Mouse (Mus musculus) midbrain, embryonic 12.5 days (tissue): ENCODE data around the gene Surf1. TPM values are rescaled to one million over a fixed set of nuclear protein-coding genes. Genes with fewer than 3 reads are reported as not detected.

Source experiments
- ATAC-seq: fragments of 200-750 bp; cut with Nextera tagmentation; 2 replicates; pipeline ENCODE4 v1.8.0; 2017; ENCODE audit warnings: low read depth, moderate TSS enrichment, moderate library complexity; ENCODE audit not compliant: low FRiP score
- H3K27ac ChIP-seq: fragments of 300-500 bp; sonication (generic); replicated peaks from 2 replicates; pipeline ENCODE4 v1.5.1; 2016; ENCODE audit warnings: mild to moderate bottlenecking
- H3K27me3 ChIP-seq: fragments of 300-500 bp; sonication (generic); 2 replicates; pipeline ENCODE4 v1.6.1; 2016; ENCODE audit warnings: mild to moderate bottlenecking
- H3K36me3 ChIP-seq: fragments of 300-500 bp; sonication (generic); 2 replicates; pipeline ENCODE4 v1.6.1; 2016
- H3K4me1 ChIP-seq: fragments of 300-500 bp; sonication (generic); 2 replicates; pipeline ENCODE4 v1.6.1; 2016
- H3K4me2 ChIP-seq: fragments of 300-500 bp; sonication (generic); replicated peaks from 2 replicates; pipeline ENCODE4 v1.6.1; 2016; ENCODE audit warnings: mild to moderate bottlenecking, moderate library complexity
- H3K4me3 ChIP-seq: fragments of 300-500 bp; sonication (generic); 2 replicates; pipeline ENCODE4 v1.5.1; 2016; ENCODE audit warnings: mild to moderate bottlenecking
- H3K9ac ChIP-seq: fragments of 300-500 bp; sonication (generic); replicated peaks from 2 replicates; pipeline ENCODE4 v1.6.1; 2016; ENCODE audit warnings: mild to moderate bottlenecking, moderate library complexity
- H3K9me3 ChIP-seq: fragments of 300-500 bp; sonication (generic); 2 replicates; pipeline ENCODE4 v1.6.1; 2016; ENCODE audit warnings: mild to moderate bottlenecking
- WGBS: fragments of 180-500 bp; shearing (Covaris S2); methylation state at CpG from one replicate; pipeline ENCODE4 v1.1.7; 2016; 5-methylcytosine and 5-hydroxymethylcytosine counted together
- polyA plus RNA-seq: library from polyadenylated mRNA; unstranded; fragments of >200 nt; fragmentation: Nextera tagmentation; extraction: Ambion mirVana; gene quantifications from 2 replicates; pipeline ENCODE4 v1.2.1, GENCODE M21; 2016

Surf1 gene
- polyA plus RNA-seq, 1 experiment from 2014 or later: 57.9 TPM

DNA sequence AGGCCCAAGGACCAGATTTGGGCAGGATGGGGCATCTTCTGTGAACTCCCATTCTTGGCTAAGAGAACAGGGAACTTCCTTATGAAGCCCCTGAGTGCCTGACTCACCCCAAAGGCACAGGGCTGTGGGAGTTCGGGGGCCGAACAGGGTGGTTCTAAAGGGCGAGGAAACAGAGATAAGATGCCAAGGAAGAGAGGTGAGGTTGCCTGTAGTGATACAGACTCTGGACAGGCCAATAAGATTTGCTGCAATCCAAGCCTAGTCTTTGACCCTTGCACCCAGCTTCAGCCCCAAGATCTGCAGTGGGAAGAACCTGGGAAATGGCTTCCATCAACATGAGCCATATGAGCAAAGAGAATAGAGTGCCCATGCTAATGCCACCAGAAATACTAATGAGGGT is 26.9 kb upstream of the Surf1 start:
- 83% methylated on average over 3 of the region's 3 CpGs for WGBS
- no peaks in the 10 kb centered on the region for H3K4me1 ChIP-seq
- no peak overlapping the region for H3K9ac ChIP-seq
- H3K36me3 ChIP-seq: peaks cover 10% of the 10 kb centered on the region; the same call in 1 of the 2 replicates
- no peak for ATAC-seq
- no peaks in the 10 kb centered on the region for H3K27me3 ChIP-seq
- no peaks in the 10 kb centered on the region for H3K9me3 ChIP-seq
- H3K4me2 ChIP-seq: no peak overlapping the region
- H3K4me3 ChIP-seq: no peak overlapping the region
- no peak overlapping the region for H3K27ac ChIP-seq

DNA sequence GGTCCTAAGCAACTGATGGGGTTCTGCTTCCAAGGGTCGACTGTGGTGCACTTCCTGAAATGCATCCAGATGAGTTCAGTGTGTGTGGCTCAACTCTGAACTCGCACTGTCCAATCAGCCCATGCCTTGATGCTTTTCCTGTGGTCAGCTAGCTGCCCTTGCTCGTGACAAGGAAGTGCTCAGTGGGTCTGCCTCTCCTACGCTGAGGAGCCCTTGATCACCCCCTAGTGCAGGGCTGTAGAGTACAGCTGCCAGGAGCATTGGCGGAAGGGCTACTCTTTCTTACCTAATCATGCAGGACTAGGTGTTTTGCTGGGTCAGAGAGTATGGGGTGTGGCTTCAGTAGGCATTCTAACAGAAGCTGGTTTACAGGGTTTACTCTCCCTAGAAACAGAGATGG is 25.2 kb upstream of the Surf1 start:
- WGBS: 42% methylated on average over 5 of the region's 5 CpGs
- no peak overlapping the region for H3K27ac ChIP-seq
- no peaks in the 10 kb centered on the region for H3K9me3 ChIP-seq
- H3K36me3 ChIP-seq: no peaks in the 10 kb centered on the region
- H3K4me3 ChIP-seq: no peak overlapping the region
- no peaks in the 10 kb centered on the region for H3K4me1 ChIP-seq
- no peak for ATAC-seq
- H3K4me2 ChIP-seq: no peak overlapping the region
- no peaks in the 10 kb centered on the region for H3K27me3 ChIP-seq
- no peak overlapping the region for H3K9ac ChIP-seq

DNA sequence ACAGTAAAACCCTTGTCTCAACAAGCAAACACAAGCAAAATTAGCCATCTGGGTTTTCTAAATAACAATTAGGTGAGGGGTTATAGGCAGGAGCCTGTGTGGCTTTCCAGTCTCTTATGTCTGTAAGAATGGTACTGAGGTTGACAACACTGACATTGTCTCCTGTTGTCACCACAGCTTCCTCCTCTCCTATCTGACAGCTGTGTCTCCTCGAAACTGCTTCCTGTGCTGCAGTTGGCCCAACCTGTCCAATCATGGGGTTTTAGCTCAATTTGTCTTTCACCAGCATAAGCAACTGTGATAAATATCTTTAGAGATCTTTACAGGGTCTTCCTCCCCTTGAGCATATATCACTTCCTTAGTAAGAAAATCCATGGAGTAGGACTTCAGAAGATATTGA is 20.1 kb upstream of the Surf1 start:
- Histone ChIP-seq H3K4me3 (no peak overlapping the region), H3K27me3 (no peaks in the 10 kb centered on the region), H3K9me3 (no peaks in the 10 kb centered on the region), H3K27ac (no peak overlapping the region), H3K4me1 (peaks cover 14% of the 10 kb centered on the region), H3K4me2 (no peak overlapping the region), H3K9ac (no peak overlapping the region), H3K36me3 (no peaks in the 10 kb centered on the region)
- ATAC-seq: no peak
- WGBS: 86% methylated on average over 1 of the region's 1 CpGs

DNA sequence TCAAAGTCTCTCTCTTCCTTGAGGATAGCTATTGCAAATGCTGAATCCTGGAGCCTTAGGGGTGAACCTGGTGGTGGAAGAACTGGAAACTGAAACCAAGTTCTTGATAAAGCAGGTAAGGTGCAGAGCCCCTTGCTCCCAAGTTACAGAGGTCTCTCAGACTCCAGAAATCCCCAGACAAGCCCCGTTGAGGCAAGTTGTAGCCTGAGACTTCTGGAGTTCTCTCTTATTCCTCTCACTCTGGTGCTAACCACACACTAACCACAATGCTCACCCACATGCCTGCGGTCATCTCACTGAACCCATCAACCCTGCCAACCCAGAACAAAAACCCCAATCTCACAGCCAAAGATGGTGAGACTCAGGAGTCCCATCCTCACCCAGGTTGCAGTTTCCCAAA is 19.0 kb upstream of the Surf1 start:
- Histone ChIP-seq H3K9me3 (no peaks in the 10 kb centered on the region), H3K27me3 (no peaks in the 10 kb centered on the region), H3K4me2 (no peak overlapping the region), H3K4me1 (peaks cover 23% of the 10 kb centered on the region), H3K36me3 (peaks cover 6% of the 10 kb centered on the region; the same call in 1 of the 2 replicates), H3K27ac (no peak overlapping the region), H3K9ac (no peak overlapping the region), H3K4me3 (no peak overlapping the region)
- no peak for ATAC-seq
- WGBS: 100% methylated on average over 2 of the region's 2 CpGs

DNA sequence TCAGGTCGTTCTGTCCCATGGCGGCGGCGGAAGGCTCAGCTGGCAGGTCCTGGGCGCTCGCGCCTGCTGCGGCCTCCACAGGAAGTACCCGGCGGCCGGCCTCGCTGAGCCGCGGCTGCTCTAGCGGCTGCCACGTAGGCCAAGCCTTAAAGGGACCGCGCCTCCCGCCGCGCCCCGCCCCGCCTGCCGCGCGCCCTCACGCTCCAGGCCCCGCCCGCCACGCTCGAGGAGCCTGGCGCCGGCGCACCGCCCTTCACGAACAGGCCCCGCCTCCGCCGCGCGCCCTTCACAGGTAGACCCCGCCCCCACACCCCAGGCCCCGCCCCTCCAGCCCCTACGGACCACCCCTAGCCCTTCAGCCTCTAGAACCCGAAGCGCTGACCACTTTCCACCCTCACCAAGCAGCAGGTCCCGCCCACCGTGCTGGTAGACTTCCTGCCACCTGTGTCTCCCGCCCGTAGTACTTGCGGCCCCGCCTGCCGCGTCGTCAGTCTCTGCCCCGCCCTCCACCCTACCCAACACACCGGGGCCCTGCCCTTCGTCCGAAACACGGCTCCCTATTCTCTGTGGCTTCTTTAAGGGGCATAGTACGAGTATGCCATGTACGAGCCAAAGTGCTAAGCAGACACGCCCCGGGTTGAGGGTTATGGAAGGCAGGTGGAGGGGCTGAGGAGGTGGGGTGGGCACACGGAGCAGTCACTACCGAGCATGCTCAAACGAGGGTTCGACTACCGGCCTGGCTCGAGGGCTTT is 17.1 kb upstream of the Surf1 start, which contains the start of the genes Surf4 and Stkld1:
Surf4 (minus strand) TSS at position 625 of the 752 bp plus-strand sequence.
Stkld1 (plus strand) TSS at position 744 of the 752 bp plus-strand sequence.
- Histone ChIP-seq H3K27ac (peak within 1 kb of the TSS; percentile 81), H3K4me3 (peak within 1 kb of the TSS; percentile 94), H3K4me1 (peaks cover 23% of the 10 kb centered on the region), H3K36me3 (peaks cover 17% of the 10 kb centered on the region), H3K4me2 (peak within 1 kb of the TSS; percentile 76), H3K9me3 (no peaks in the 10 kb centered on the region), H3K27me3 (no peaks in the 10 kb centered on the region), H3K9ac (peak within 1 kb of the TSS; percentile 99)
- under 1% methylated on average over 56 of the region's 70 CpGs for WGBS
- ATAC-seq: peak; percentile 93

DNA sequence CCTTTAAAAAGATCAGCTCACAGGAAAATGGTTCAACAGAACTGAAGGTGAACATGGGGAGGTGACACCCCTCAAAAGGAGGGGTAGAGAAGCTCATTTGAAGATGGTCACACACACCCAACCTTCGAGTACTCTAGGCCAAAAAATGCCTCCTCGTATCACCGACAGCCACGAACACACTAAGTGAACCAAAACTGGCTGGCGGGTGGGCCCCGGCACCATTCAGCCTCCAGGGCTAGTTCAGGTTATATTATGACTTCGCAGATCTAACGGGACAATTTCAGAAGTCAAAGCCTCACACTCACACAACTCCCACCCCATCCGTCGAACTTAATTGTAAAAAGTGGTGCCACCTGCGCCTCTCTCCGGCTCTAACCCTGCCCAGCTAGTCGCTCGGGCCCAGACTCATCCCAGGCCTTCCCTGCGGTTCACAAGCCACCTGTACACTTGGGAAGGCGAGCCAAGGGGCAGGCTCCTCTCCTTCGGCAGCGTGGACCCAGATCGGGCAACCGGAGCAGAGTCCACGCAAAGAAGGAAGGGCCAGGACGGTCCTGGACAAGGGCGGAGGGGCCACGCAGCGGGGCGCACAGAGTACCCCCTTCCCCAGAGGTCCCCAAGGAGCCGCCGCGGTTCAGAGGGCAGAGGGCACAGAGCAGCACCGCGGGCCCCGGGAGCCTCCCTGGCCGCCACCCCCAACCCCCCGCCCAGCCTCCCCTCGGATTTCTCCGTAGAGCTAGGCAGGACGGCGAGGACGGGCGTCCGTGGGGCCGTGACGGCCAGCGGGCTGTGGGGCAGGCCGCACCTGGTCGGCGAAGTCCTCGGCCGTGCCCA is 16.4 kb upstream of the Surf1 start:
- Histone ChIP-seq H3K36me3 (peaks cover 23% of the 10 kb centered on the region), H3K27ac (peak overlapping the region; percentile 81), H3K4me2 (peak overlapping the region; percentile 76), H3K4me3 (peak overlapping the region; percentile 94), H3K27me3 (no peaks in the 10 kb centered on the region), H3K9ac (peak overlapping the region; percentile 99), H3K4me1 (peaks cover 23% of the 10 kb centered on the region), H3K9me3 (no peaks in the 10 kb centered on the region)
- ATAC-seq: no peak; the same call in none of the 2 replicates
- WGBS: 4% methylated on average over 40 of the region's 49 CpGs

DNA sequence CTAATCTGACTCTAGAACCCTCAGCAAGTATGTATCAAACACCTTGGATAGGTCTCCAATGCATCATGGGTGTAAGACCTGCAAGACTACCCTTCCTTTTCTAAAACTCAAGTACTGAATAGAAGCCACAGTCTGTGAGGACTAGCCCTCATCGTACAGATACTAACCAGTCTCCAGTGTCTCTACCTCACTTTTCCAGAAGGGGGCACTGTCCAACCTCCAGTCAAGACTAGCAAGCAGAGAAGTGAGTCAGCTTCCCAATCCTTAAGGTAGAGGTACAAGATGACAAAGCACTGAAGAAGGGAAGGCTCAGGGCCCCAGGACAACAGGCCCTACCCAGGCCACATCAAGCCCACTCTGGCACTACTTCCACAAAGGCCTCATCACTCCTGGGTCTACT is 14.1 kb upstream of the Surf1 start:
- Histone ChIP-seq H3K27ac (no peak overlapping the region), H3K4me1 (peaks cover 23% of the 10 kb centered on the region), H3K36me3 (peaks cover 44% of the 10 kb centered on the region), H3K9ac (no peak overlapping the region), H3K27me3 (no peaks in the 10 kb centered on the region), H3K9me3 (no peaks in the 10 kb centered on the region), H3K4me3 (no peak overlapping the region), H3K4me2 (no peak overlapping the region)
- WGBS: 46% methylated on average over 1 of the region's 1 CpGs
- no peak for ATAC-seq

DNA sequence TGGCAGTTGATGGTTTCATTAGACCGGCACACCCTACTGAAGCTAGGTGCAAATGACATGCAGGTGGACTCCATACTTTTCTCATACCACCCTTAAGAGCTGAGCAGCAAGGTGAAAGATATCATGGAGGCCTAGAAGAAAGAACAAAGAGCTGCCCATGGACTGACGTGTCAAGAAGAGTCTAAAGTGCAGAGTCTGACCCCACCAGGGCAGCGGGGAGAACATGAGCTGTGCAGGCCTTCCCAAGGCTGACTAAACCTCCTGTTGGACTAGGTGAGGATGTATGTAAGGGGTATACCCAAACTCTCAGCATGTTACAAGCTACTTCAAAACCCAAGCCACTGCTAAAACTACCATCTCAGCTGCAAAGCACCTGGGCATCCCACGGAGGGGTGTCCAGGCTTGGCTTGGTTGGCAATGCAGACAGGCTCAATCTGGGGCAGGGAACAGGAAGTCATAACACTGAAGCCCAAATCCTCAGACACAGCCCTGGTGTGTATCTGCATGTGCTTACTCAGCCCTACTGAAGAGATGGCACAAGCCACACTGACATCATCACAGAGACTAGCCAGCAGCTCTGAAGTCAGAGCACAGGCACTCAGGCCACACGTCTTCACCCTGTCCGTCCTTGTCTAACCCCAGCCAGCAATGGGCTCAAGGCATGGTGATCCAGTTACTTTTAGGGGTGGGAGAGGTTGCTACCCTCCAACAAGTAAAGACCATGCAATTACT is 11.6 kb upstream of the Surf1 start:
- no peak overlapping the region for H3K27ac ChIP-seq
- no peaks in the 10 kb centered on the region for H3K27me3 ChIP-seq
- H3K9me3 ChIP-seq: no peaks in the 10 kb centered on the region
- no peak for ATAC-seq
- peaks cover 68% of the 10 kb centered on the region for H3K36me3 ChIP-seq
- 89% methylated on average over 6 of the region's 6 CpGs for WGBS
- no peak overlapping the region for H3K9ac ChIP-seq
- no peak overlapping the region for H3K4me3 ChIP-seq
- no peak overlapping the region for H3K4me2 ChIP-seq
- H3K4me1 ChIP-seq: peaks cover 21% of the 10 kb centered on the region

DNA sequence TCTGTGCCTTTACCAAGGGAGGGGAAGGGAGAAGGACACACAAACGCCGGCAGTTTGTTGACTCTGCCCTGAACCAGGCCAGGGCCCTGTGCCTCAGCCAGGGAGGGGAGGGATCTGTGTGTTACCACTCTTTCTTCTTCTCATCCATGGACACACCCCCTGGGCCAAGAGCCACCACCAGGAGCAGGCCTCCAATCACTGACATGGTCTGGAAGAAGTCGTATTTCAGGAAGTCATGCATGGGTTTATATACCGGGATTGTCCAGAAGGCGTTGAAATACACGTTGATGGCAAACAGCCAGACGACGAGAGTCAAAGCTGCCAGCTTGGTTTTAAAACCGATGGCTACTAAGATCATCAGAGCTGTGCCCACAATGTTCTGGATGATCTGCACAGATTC is 5.5 kb upstream of the Surf1 start:
- Histone ChIP-seq H3K9ac (no peak overlapping the region), H3K4me2 (no peak overlapping the region), H3K4me3 (no peak overlapping the region), H3K36me3 (peaks cover 89% of the 10 kb centered on the region), H3K4me1 (peaks cover 11% of the 10 kb centered on the region), H3K9me3 (no peaks in the 10 kb centered on the region), H3K27ac (no peak overlapping the region), H3K27me3 (no peaks in the 10 kb centered on the region)
- ATAC-seq: no peak
- WGBS: 89% methylated on average over 9 of the region's 9 CpGs

DNA sequence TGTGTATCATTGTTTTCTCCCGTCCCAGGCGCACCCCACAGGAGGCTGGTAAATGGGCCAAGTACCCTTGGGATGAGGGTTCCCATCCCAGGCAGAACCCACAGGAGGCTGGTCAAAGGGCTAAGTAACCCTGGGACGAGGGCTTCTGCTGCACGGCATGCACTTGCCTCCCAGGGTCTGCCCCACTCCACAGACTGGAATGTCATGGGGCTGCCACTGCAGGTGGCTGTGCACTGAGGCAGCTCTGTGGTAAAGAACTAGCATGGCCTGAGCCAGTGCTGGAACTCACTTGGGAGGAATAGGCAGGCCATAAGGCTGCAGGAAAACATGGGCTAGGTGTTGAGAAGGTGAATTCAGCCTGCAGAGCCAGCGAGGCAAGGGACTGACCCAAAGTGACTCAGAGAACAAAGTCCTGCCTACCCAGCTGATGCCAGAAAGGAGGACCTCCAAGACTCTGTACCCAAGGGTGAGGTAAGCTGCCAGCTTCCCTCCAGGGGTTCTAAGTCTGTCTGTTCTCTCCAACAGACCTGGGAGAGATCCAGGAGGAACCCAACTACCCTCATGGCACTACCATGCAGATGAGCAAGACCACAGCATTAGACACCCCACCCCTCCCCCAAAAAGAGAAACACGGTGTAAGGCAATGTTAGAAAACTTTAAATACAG is 4.0 kb upstream of the Surf1 start:
- Histone ChIP-seq H3K9me3 (no peaks in the 10 kb centered on the region), H3K4me3 (no peak overlapping the region), H3K36me3 (peaks cover 74% of the 10 kb centered on the region), H3K27ac (no peak overlapping the region), H3K9ac (no peak overlapping the region), H3K4me2 (no peak overlapping the region), H3K4me1 (peaks cover 20% of the 10 kb centered on the region), H3K27me3 (no peaks in the 10 kb centered on the region)
- no peak for ATAC-seq
- WGBS: 83% methylated on average over 6 of the region's 6 CpGs

DNA sequence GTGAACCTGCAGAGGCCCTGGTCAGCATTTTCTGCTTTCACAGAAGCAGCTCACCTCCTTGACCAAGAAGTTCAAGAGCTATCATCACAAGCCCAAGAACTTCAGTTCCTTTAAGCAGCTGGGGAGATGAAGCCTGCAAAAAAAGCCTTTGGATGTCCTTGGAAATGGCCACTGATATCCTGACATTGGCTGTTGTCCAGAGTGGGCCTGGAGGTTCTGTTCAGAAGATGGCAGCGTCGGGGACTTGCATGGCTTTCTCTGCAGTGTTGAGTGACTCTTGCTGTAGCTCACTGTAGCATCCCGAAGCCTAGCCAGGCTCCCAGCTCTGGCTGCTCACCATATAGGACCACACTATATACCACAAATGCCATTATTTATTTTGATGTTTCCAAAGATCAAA is 3.4 kb upstream of the Surf1 start:
- no peak overlapping the region for H3K4me3 ChIP-seq
- no peak overlapping the region for H3K4me2 ChIP-seq
- peaks cover 68% of the 10 kb centered on the region for H3K36me3 ChIP-seq
- no peak overlapping the region for H3K27ac ChIP-seq
- no peak for ATAC-seq
- peaks cover 26% of the 10 kb centered on the region for H3K4me1 ChIP-seq
- H3K9me3 ChIP-seq: no peaks in the 10 kb centered on the region
- H3K27me3 ChIP-seq: no peaks in the 10 kb centered on the region
- WGBS: 87% methylated on average over 3 of the region's 3 CpGs
- no peak overlapping the region for H3K9ac ChIP-seq
